Comparison of ENCODE assay signal across 27 mouse cellular contexts in the genomic region with DNA sequence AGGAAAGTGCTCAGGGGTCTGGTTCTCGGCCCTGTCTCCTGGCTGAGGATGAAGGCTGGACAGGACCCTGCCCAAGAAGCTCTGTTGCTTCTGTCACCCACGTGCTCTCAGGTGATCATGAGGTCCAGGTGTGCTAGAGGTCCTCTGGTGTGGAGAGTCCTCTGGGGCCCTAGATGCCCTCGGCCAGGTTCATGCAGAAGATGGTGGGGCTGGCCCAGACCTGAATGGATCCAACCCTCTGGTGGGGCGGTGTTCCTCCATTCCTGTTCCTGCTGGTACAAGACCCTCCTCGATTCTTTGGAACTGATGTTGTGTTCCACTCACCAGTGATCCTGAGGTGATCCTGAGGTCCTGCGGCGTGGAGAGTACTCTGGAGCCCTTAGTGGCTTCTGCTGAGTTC.
"Had no signal": no experiment of that assay in that cellular context is flagged by ENCODE, and none has a peak within 500 bp of the region (broad histone marks: within the 10 kb centered on the region; RNA-seq: fewer than 3 reads in every experiment).

No protein-coding gene starts in this region.

- H3K27ac ChIP-seq: embryonic facial prominence, embryonic 10.5 days; embryonic facial prominence, embryonic 12.5 days; embryonic facial prominence, embryonic 13.5 days; embryonic facial prominence, embryonic 15.5 days; forebrain, embryonic 10.5 days; forebrain, embryonic 12.5 days; forebrain, embryonic 13.5 days; forebrain, embryonic 15.5 days; gastrocnemius, adult 2 months; heart, adult 2 months had no signal

- H3K9ac ChIP-seq: embryonic facial prominence, embryonic 12.5 days; embryonic facial prominence, embryonic 13.5 days; embryonic facial prominence, embryonic 15.5 days; forebrain, embryonic 12.5 days; forebrain, embryonic 13.5 days; forebrain, embryonic 15.5 days; forebrain, postnatal 0 days had no signal

- H3K27me3 ChIP-seq: embryonic facial prominence, embryonic 12.5 days; embryonic facial prominence, embryonic 13.5 days; embryonic facial prominence, embryonic 15.5 days; forebrain, embryonic 12.5 days; forebrain, embryonic 13.5 days; forebrain, embryonic 15.5 days had no signal

- H3K4me1 ChIP-seq: embryonic facial prominence, embryonic 10.5 days; embryonic facial prominence, embryonic 12.5 days; embryonic facial prominence, embryonic 13.5 days; embryonic facial prominence, embryonic 15.5 days; forebrain, embryonic 10.5 days; forebrain, embryonic 12.5 days; forebrain, embryonic 13.5 days; forebrain, embryonic 15.5 days had no signal

- H3K36me3 ChIP-seq: embryonic facial prominence, embryonic 10.5 days; embryonic facial prominence, embryonic 12.5 days; embryonic facial prominence, embryonic 13.5 days; embryonic facial prominence, embryonic 15.5 days; forebrain, embryonic 10.5 days; forebrain, embryonic 12.5 days; forebrain, embryonic 15.5 days had no signal

- H3K4me3 ChIP-seq: embryonic facial prominence, embryonic 10.5 days; embryonic facial prominence, embryonic 12.5 days; embryonic facial prominence, embryonic 13.5 days; embryonic facial prominence, embryonic 15.5 days; erythroblast, embryonic 14.5 days; forebrain, embryonic 10.5 days; forebrain, embryonic 12.5 days; forebrain, embryonic 13.5 days; forebrain, embryonic 15.5 days; gastrocnemius, adult 2 months; heart, adult 2 months had no signal

- DNase-seq: cerebellum, adult 18-20 months; cerebellum, adult 8-10 months; cerebellum, adult 9-10 months; cerebellum, adult 9-11 months; cerebellum, postnatal 10 days; cerebellum, postnatal 14 days; cerebellum, postnatal 25 days; cerebellum, postnatal 36 days; embryo, embryonic 11 days; forebrain, postnatal 0 days; gastrocnemius, adult 2 months; gastrocnemius, postnatal 10 days; gastrocnemius, postnatal 14 days; gastrocnemius, postnatal 25 days; gastrocnemius, postnatal 36 days; heart, adult 18-20 months; heart, adult 2 months had no signal

- H3K9me3 ChIP-seq: embryonic facial prominence, embryonic 10.5 days; embryonic facial prominence, embryonic 12.5 days; embryonic facial prominence, embryonic 13.5 days; embryonic facial prominence, embryonic 15.5 days; forebrain, embryonic 10.5 days; forebrain, embryonic 12.5 days; forebrain, embryonic 13.5 days; forebrain, embryonic 15.5 days had no signal

- H3K4me2 ChIP-seq: embryonic facial prominence, embryonic 12.5 days; embryonic facial prominence, embryonic 13.5 days; embryonic facial prominence, embryonic 15.5 days; forebrain, embryonic 12.5 days; forebrain, embryonic 13.5 days; forebrain, embryonic 15.5 days had no signal

- ATAC-seq: forebrain, embryonic 13.5 days; forebrain, embryonic 15.5 days; forebrain, embryonic 16.5 days; forebrain, postnatal 0 days had no signal
